Mouse (Mus musculus): ENCODE data around the gene Ppp1r14b. TPM values are rescaled to one million over a fixed set of nuclear protein-coding genes. Genes with fewer than 3 reads are reported as not detected.
A peak's percentile ranks its signal among the peaks of the same experiment; 100 is the strongest.

The Ppp1r14b gene
- polyA plus RNA-seq, 1 experiment from 2014 or later: 333 TPM

- Histone ChIP-seq H3K4me2 (peak overlapping the region; percentile 57), H3K9me3 (no peaks in the 10 kb centered on the region), H3K36me3 (replicated peaks) (no peaks in the 10 kb centered on the region), H3K27me3 (peaks cover 46% of the 10 kb centered on the region), H3K4me1 (peaks cover 34% of the 10 kb centered on the region), H3K9ac (peak overlapping the region; percentile 44), H3K4me3 (replicated peaks) (no peak overlapping the region), H3K27ac (peak overlapping the region; percentile 56; the same call in 1 of the 2 replicates)
- WGBS: 13% methylated on average over 11 of the region's 11 CpGs
- ATAC-seq (ENCODE audit: low FRiP score): no peak
Observed at GRCm38 (mm10) chr19:6970460-6971085, 4.2 kb upstream of the Ppp1r14b start.

- Histone ChIP-seq H3K27me3 (peaks cover 46% of the 10 kb centered on the region), H3K4me2 (no peak overlapping the region), H3K4me3 (replicated peaks) (no peak overlapping the region), H3K36me3 (replicated peaks) (peaks cover 4% of the 10 kb centered on the region; the same call in 1 of the 2 replicates), H3K9me3 (no peaks in the 10 kb centered on the region), H3K4me1 (peaks cover 44% of the 10 kb centered on the region), H3K27ac (no peak overlapping the region), H3K9ac (no peak overlapping the region)
- 53% methylated on average over 6 of the region's 6 CpGs for WGBS
- no peak for ATAC-seq (ENCODE audit: low FRiP score)
Observed at GRCm38 (mm10) chr19:6971644-6972043, 3.1 kb upstream of the Ppp1r14b start.

GRCm38 (mm10) chr19:6972247-6972917 lies 2.4 kb upstream of the Ppp1r14b start:
- no peak overlapping the region for H3K27ac ChIP-seq
- H3K4me3 ChIP-seq (replicated peaks): no peak overlapping the region
- no peak for ATAC-seq (ENCODE audit: low FRiP score)
- H3K9ac ChIP-seq: no peak overlapping the region
- H3K36me3 ChIP-seq (replicated peaks): peaks cover 9% of the 10 kb centered on the region
- no peak overlapping the region for H3K4me2 ChIP-seq
- H3K4me1 ChIP-seq: peaks cover 52% of the 10 kb centered on the region
- peaks cover 46% of the 10 kb centered on the region for H3K27me3 ChIP-seq
- H3K9me3 ChIP-seq: no peaks in the 10 kb centered on the region
- WGBS: 79% methylated on average over 13 of the region's 13 CpGs

GRCm38 (mm10) chr19:6973581-6974190 lies 1.1 kb upstream of the Ppp1r14b start:
- Histone ChIP-seq H3K27me3 (peaks cover 35% of the 10 kb centered on the region), H3K27ac (peak overlapping the region; percentile 93; the same call in 1 of the 2 replicates), H3K4me1 (peaks cover 62% of the 10 kb centered on the region), H3K36me3 (replicated peaks) (peaks cover 22% of the 10 kb centered on the region), H3K9ac (peak overlapping the region; percentile 90), H3K4me3 (replicated peaks) (peak overlapping the region; percentile 84), H3K4me2 (peak overlapping the region; percentile 93), H3K9me3 (no peaks in the 10 kb centered on the region)
- 32% methylated on average over 12 of the region's 12 CpGs for WGBS
- ATAC-seq (ENCODE audit: low FRiP score): no peak

- H3K27me3 ChIP-seq: peaks cover 13% of the 10 kb centered on the region; the same call in 1 of the 2 replicates
- H3K27ac ChIP-seq: peak within 1 kb of the TSS; percentile 93
- H3K9me3 ChIP-seq: no peaks in the 10 kb centered on the region
- peaks cover 52% of the 10 kb centered on the region for H3K4me1 ChIP-seq
- WGBS: under 1% methylated on average over 16 of the region's 16 CpGs
- no peak for ATAC-seq (ENCODE audit: low FRiP score)
- peak within 1 kb of the TSS; percentile 84 for H3K4me3 ChIP-seq (replicated peaks)
- peak within 1 kb of the TSS; percentile 90 for H3K9ac ChIP-seq
- peak within 1 kb of the TSS; percentile 93 for H3K4me2 ChIP-seq
- H3K36me3 ChIP-seq (replicated peaks): peaks cover 22% of the 10 kb centered on the region
Observed at GRCm38 (mm10) chr19:6975537-6976521, 1.1 kb downstream of the Ppp1r14b start, which contains the start of gene Plcb3. Plcb3 (minus strand) TSS chr19:6976470.

GRCm38 (mm10) chr19:6977759-6978638 lies 3.2 kb downstream of the Ppp1r14b start:
- Histone ChIP-seq H3K27me3 (no peaks in the 10 kb centered on the region), H3K4me1 (peaks cover 53% of the 10 kb centered on the region), H3K27ac (peak overlapping the region; percentile 94), H3K9me3 (no peaks in the 10 kb centered on the region), H3K4me2 (peak overlapping the region; percentile 64), H3K4me3 (replicated peaks) (peak overlapping the region; percentile 60), H3K36me3 (replicated peaks) (peaks cover 31% of the 10 kb centered on the region), H3K9ac (peak overlapping the region; percentile 30; the same call in 1 of the 2 replicates)
- no peak for ATAC-seq (ENCODE audit: low FRiP score)
- 84% methylated on average over 13 of the region's 13 CpGs for WGBS

- H3K4me2 ChIP-seq: peak overlapping the region; percentile 64
- peak overlapping the region; percentile 59; the same call in 1 of the 2 replicates for H3K9ac ChIP-seq
- H3K27me3 ChIP-seq: no peaks in the 10 kb centered on the region
- 60% methylated on average over 3 of the region's 3 CpGs for WGBS
- no peak for ATAC-seq (ENCODE audit: low FRiP score)
- H3K4me3 ChIP-seq (replicated peaks): peak overlapping the region; percentile 60
- H3K4me1 ChIP-seq: peaks cover 54% of the 10 kb centered on the region
- peak overlapping the region; percentile 94 for H3K27ac ChIP-seq
- H3K9me3 ChIP-seq: no peaks in the 10 kb centered on the region
- peaks cover 31% of the 10 kb centered on the region for H3K36me3 ChIP-seq (replicated peaks)
Observed at GRCm38 (mm10) chr19:6978639-6978974, 3.8 kb downstream of the Ppp1r14b start.

GRCm38 (mm10) chr19:6979001-6979479 lies 4.3 kb downstream of the Ppp1r14b start:
- 15% methylated on average over 11 of the region's 11 CpGs for WGBS
- H3K36me3 ChIP-seq (replicated peaks): peaks cover 31% of the 10 kb centered on the region
- H3K4me3 ChIP-seq (replicated peaks): peak overlapping the region; percentile 60
- ATAC-seq (ENCODE audit: low FRiP score): no peak
- no peaks in the 10 kb centered on the region for H3K9me3 ChIP-seq
- peak overlapping the region; percentile 94 for H3K27ac ChIP-seq
- no peaks in the 10 kb centered on the region for H3K27me3 ChIP-seq
- H3K4me2 ChIP-seq: peak overlapping the region; percentile 64
- peaks cover 53% of the 10 kb centered on the region for H3K4me1 ChIP-seq
- peak overlapping the region; percentile 59 for H3K9ac ChIP-seq

GRCm38 (mm10) chr19:6979486-6980380 lies 5.0 kb downstream of the Ppp1r14b start:
- peaks cover 53% of the 10 kb centered on the region for H3K4me1 ChIP-seq
- peak; percentile 90 for ATAC-seq (ENCODE audit: low FRiP score)
- H3K27ac ChIP-seq: peak overlapping the region; percentile 94
- H3K36me3 ChIP-seq (replicated peaks): peaks cover 33% of the 10 kb centered on the region
- H3K4me2 ChIP-seq: peak overlapping the region; percentile 64
- peak overlapping the region; percentile 60 for H3K4me3 ChIP-seq (replicated peaks)
- no peaks in the 10 kb centered on the region for H3K27me3 ChIP-seq
- peak overlapping the region; percentile 68 for H3K9ac ChIP-seq
- no peaks in the 10 kb centered on the region for H3K9me3 ChIP-seq
- under 1% methylated on average over 59 of the region's 59 CpGs for WGBS

GRCm38 (mm10) chr19:6980381-6981093 lies 5.8 kb downstream of the Ppp1r14b start, which contains the start of gene Fkbp2:
Fkbp2 (minus strand) TSS chr19:6980501.
- Histone ChIP-seq H3K36me3 (replicated peaks) (peaks cover 41% of the 10 kb centered on the region), H3K4me1 (peaks cover 53% of the 10 kb centered on the region), H3K4me2 (peak within 1 kb of the TSS; percentile 64), H3K27ac (peak within 1 kb of the TSS; percentile 94), H3K4me3 (replicated peaks) (peak within 1 kb of the TSS; percentile 60), H3K27me3 (no peaks in the 10 kb centered on the region), H3K9ac (peak within 1 kb of the TSS; percentile 68), H3K9me3 (no peaks in the 10 kb centered on the region)
- 2% methylated on average over 38 of the region's 38 CpGs for WGBS
- peak; percentile 91 for ATAC-seq (ENCODE audit: low FRiP score)

Data from forebrain, embryonic 12.5 days (tissue).